Mouse (Mus musculus): ENCODE data around the gene Prickle4. TPM values are rescaled to one million over a fixed set of nuclear protein-coding genes. Genes with fewer than 3 reads are reported as not detected.

Prickle4 gene
- total RNA-seq (2018; cell fraction: chromatin; rRNA removed) = 1 to 10 TPM in 6 of 26 experiments, not detected in 20; 1.6 to 4.1 (median 2.7) TPM
- under 1 TPM in 7 of 26 experiments, not detected in 19; 0.18 to 0.82 (median 0.41) TPM for total RNA-seq (2018; cell fraction: cytosol; rRNA removed)
- 1 to 10 TPM in 9 of 26 experiments, not detected in 17; 1.4 to 3.7 (median 2.0) TPM for total RNA-seq (2018; cell fraction: nucleus; rRNA removed)
- polyA plus RNA-seq (2018) = 0.76 to 1.3 TPM in 2 of 3 replicates, not detected in the other

GRCm38 (mm10) chr17:47694503-47695336, at the start of gene Prickle4:
Gene Prickle4, minus strand, starts transcription at chr17:47694736.
- peak within 1 kb of the TSS; percentile 32 for H3K4me3 ChIP-seq (ENCODE audit: inconsistent target)
- no peaks in the 10 kb centered on the region for H3K79me2 ChIP-seq (ENCODE audit: inconsistent target)
- H3K36me3 ChIP-seq (ENCODE audit: inconsistent target) = no peaks in the 10 kb centered on the region
- WGBS (ENCODE audit: missing documents) = under 1% methylated on average over 65 of the region's 82 CpGs
- H3K27ac ChIP-seq = no peak within 1 kb of the TSS

GRCm38 (mm10) chr17:47744086-47744485, 49.5 kb upstream of the Prickle4 start:
- WGBS (ENCODE audit: missing documents) = 93% methylated on average over 14 of the region's 14 CpGs
- H3K27ac ChIP-seq = no peak overlapping the region
- peaks cover 4% of the 10 kb centered on the region; the same call in 1 of the 2 replicates for H3K36me3 ChIP-seq (ENCODE audit: inconsistent target)
- H3K79me2 ChIP-seq (ENCODE audit: inconsistent target) = peaks cover 100% of the 10 kb centered on the region
- no peak overlapping the region for H3K4me3 ChIP-seq (ENCODE audit: inconsistent target)

- peaks cover 98% of the 10 kb centered on the region for H3K79me2 ChIP-seq (ENCODE audit: inconsistent target)
- peaks cover 4% of the 10 kb centered on the region; the same call in 1 of the 2 replicates for H3K36me3 ChIP-seq (ENCODE audit: inconsistent target)
- no peak overlapping the region for H3K4me3 ChIP-seq (ENCODE audit: inconsistent target)
- 44% methylated on average over 15 of the region's 16 CpGs for WGBS (ENCODE audit: missing documents)
- no peak overlapping the region for H3K27ac ChIP-seq
These were observed 48.6 kb upstream of the Prickle4 start for GRCm38 (mm10) chr17:47742991-47743734.

GRCm38 (mm10) chr17:47740186-47740585, 45.6 kb upstream of the Prickle4 start:
- Histone ChIP-seq H3K79me2 (ENCODE audit: inconsistent target) (peaks cover 69% of the 10 kb centered on the region), H3K36me3 (ENCODE audit: inconsistent target) (no peaks in the 10 kb centered on the region; the same call in 1 of the 2 replicates), H3K4me3 (ENCODE audit: inconsistent target) (no peak overlapping the region), H3K27ac (no peak overlapping the region)
- WGBS (ENCODE audit: missing documents) = 94% methylated on average over 2 of the region's 2 CpGs

GRCm38 (mm10) chr17:47738879-47739798, 44.6 kb upstream of the Prickle4 start:
- Histone ChIP-seq H3K36me3 (ENCODE audit: inconsistent target) (no peaks in the 10 kb centered on the region; the same call in 1 of the 2 replicates), H3K79me2 (ENCODE audit: inconsistent target) (peaks cover 58% of the 10 kb centered on the region), H3K27ac (no peak overlapping the region), H3K4me3 (ENCODE audit: inconsistent target) (peak overlapping the region; percentile 38)
- WGBS (ENCODE audit: missing documents) = 22% methylated on average over 20 of the region's 20 CpGs

GRCm38 (mm10) chr17:47738066-47738878, 43.7 kb upstream of the Prickle4 start:
- H3K36me3 ChIP-seq (ENCODE audit: inconsistent target) = no peaks in the 10 kb centered on the region
- peaks cover 50% of the 10 kb centered on the region for H3K79me2 ChIP-seq (ENCODE audit: inconsistent target)
- 4% methylated on average over 42 of the region's 61 CpGs for WGBS (ENCODE audit: missing documents)
- H3K27ac ChIP-seq = peak overlapping the region; percentile 59
- H3K4me3 ChIP-seq (ENCODE audit: inconsistent target) = peak overlapping the region; percentile 67

GRCm38 (mm10) chr17:47737271-47738065, 42.9 kb upstream of the Prickle4 start:
- H3K79me2 ChIP-seq (ENCODE audit: inconsistent target) = peaks cover 42% of the 10 kb centered on the region
- H3K4me3 ChIP-seq (ENCODE audit: inconsistent target) = peak overlapping the region; percentile 67
- no peaks in the 10 kb centered on the region for H3K36me3 ChIP-seq (ENCODE audit: inconsistent target)
- peak overlapping the region; percentile 59 for H3K27ac ChIP-seq
- under 1% methylated on average over 49 of the region's 60 CpGs for WGBS (ENCODE audit: missing documents)

- H3K36me3 ChIP-seq (ENCODE audit: inconsistent target) = no peaks in the 10 kb centered on the region
- 2% methylated on average over 11 of the region's 47 CpGs for WGBS (ENCODE audit: missing documents)
- H3K27ac ChIP-seq = peak within 1 kb of the TSS; percentile 59
- H3K4me3 ChIP-seq (ENCODE audit: inconsistent target) = peak within 1 kb of the TSS; percentile 67
- H3K79me2 ChIP-seq (ENCODE audit: inconsistent target) = peaks cover 35% of the 10 kb centered on the region
These were observed 42.3 kb upstream of the Prickle4 start, which contains the start of gene Tfeb for GRCm38 (mm10) chr17:47736856-47737255. Gene Tfeb, plus strand, starts transcription at chr17:47737030.

GRCm38 (mm10) chr17:47735553-47736100, 41.1 kb upstream of the Prickle4 start:
- peaks cover 23% of the 10 kb centered on the region for H3K79me2 ChIP-seq (ENCODE audit: inconsistent target)
- H3K4me3 ChIP-seq (ENCODE audit: inconsistent target) = no peak overlapping the region
- H3K36me3 ChIP-seq (ENCODE audit: inconsistent target) = no peaks in the 10 kb centered on the region
- 93% methylated on average over 14 of the region's 14 CpGs for WGBS (ENCODE audit: missing documents)
- no peak overlapping the region for H3K27ac ChIP-seq

- Histone ChIP-seq H3K36me3 (ENCODE audit: inconsistent target) (no peaks in the 10 kb centered on the region), H3K27ac (no peak overlapping the region), H3K4me3 (ENCODE audit: inconsistent target) (no peak overlapping the region), H3K79me2 (ENCODE audit: inconsistent target) (no peaks in the 10 kb centered on the region)
- 92% methylated on average over 21 of the region's 24 CpGs for WGBS (ENCODE audit: missing documents)
These were observed 36.4 kb upstream of the Prickle4 start for GRCm38 (mm10) chr17:47730633-47731575.

- WGBS (ENCODE audit: missing documents) = 88% methylated on average over 11 of the region's 11 CpGs
- Histone ChIP-seq H3K36me3 (ENCODE audit: inconsistent target) (no peaks in the 10 kb centered on the region), H3K27ac (no peak within 1 kb of the TSS), H3K4me3 (ENCODE audit: inconsistent target) (no peak within 1 kb of the TSS), H3K79me2 (ENCODE audit: inconsistent target) (no peaks in the 10 kb centered on the region)
These were observed 32.0 kb upstream of the Prickle4 start, which contains the start of gene Pgc for GRCm38 (mm10) chr17:47726566-47726965. Gene Pgc, plus strand, starts transcription at chr17:47726842.

All from macrophage (primary cell).